Mouse (Mus musculus) lung, embryonic 15.5 days (tissue): ENCODE measurements around the gene Tubb3. TPM values are rescaled to one million over a fixed set of nuclear protein-coding genes. Genes with fewer than 3 reads are reported as not detected.

ENCODE experiments used
- polyA plus RNA-seq: library from polyadenylated mRNA; unstranded; fragments of >200 nt; fragmentation: Nextera tagmentation; extraction: Ambion mirVana; gene quantifications from 2 replicates; pipeline ENCODE4 v1.2.1, GENCODE M21; 2015

The Tubb3 gene
- polyA plus RNA-seq, 1 experiment from 2014 or later, result 11.4 TPM

Other genes starting within 250 kb of the Tubb3 start
- gene Dpep1, start 225.2 kb upstream of the Tubb3 start, polyA plus RNA-seq, result 4.5 and 6.1 TPM in 2 replicates
- 135 and 141 TPM in 2 replicates for gene Chmp1a, start 198.7 kb upstream of the Tubb3 start, polyA plus RNA-seq
- gene Spata33, start 198.6 kb upstream of the Tubb3 start, polyA plus RNA-seq, result 4.9 and 5.5 TPM in 2 replicates
- 30.0 and 32.1 TPM in 2 replicates for gene Cdk10, start 186.6 kb upstream of the Tubb3 start, polyA plus RNA-seq
- gene Spata2l, start 175.2 kb upstream of the Tubb3 start, polyA plus RNA-seq, result 4.6 and 4.8 TPM in 2 replicates
- gene Zfp276, start 157.2 kb upstream of the Tubb3 start, polyA plus RNA-seq, result 19.4 and 21.6 TPM in 2 replicates
- 21.9 and 24.6 TPM in 2 replicates for gene Vps9d1, start 157.1 kb upstream of the Tubb3 start, polyA plus RNA-seq
- gene Fanca, start 92.8 kb upstream of the Tubb3 start, polyA plus RNA-seq, result 29.0 and 30.0 TPM in 2 replicates
- gene Spire2, start 78.7 kb upstream of the Tubb3 start, polyA plus RNA-seq, result 1.3 and 1.4 TPM in 2 replicates
- 143 and 162 TPM in 2 replicates for gene Tcf25, start 37.7 kb upstream of the Tubb3 start, polyA plus RNA-seq
- not detected in 2 replicates for gene Mc1r, start 4.3 kb upstream of the Tubb3 start, polyA plus RNA-seq
- gene Def8, start 12.1 kb downstream of the Tubb3 start, polyA plus RNA-seq, result 29.7 and 31.1 TPM in 2 replicates
- gene Afg3l1, start 66.5 kb downstream of the Tubb3 start, polyA plus RNA-seq, result 48.2 and 50.5 TPM in 2 replicates
- gene Dbndd1, start 104.0 kb downstream of the Tubb3 start, polyA plus RNA-seq, result 1.9 and 2.4 TPM in 2 replicates
- 27.6 and 29.8 TPM in 2 replicates for gene Gas8, start 107.4 kb downstream of the Tubb3 start, polyA plus RNA-seq
- gene Rhou, start 242.5 kb downstream of the Tubb3 start, polyA plus RNA-seq, result 7.9 and 9.3 TPM in 2 replicates